In the genomic region with DNA sequence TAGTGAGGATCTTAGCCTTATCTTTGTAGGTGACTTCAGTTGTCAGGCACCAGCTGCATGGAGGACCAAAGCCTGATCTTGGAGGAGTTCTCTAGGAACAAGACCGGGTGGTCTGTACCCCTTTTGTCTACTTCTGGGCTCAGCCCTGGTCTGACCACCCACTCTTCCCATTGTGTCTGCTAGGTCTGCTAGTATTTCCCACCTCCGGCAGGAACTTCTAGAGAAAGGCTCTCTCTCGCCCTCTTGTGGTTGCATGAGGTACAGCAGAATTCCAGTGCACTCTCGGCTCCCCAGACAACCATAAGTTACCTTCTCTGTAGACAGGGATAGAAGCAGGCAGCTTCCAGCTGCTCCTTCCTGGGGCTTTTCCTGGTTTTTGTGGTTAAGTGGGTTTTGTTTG, we compare ENCODE assay signal across 7 mouse cellular contexts. TPM values are rescaled to one million over a fixed set of nuclear protein-coding genes. Genes with fewer than 3 reads are reported as not detected.
DNase-seq lines count a peak whose midpoint lies in the region; ATAC-seq lines count a peak whose summit lies in the region.

No protein-coding gene starts in this region.

- H3K9ac ChIP-seq in intestine, embryonic 15.5 days: no peak overlapping the region
- no peak overlapping the region; the same call in 1 of the 2 replicates for H3K9ac ChIP-seq in midbrain, embryonic 11.5 days (ENCODE audit: low read length)

- no peaks in the 10 kb centered on the region for H3K27me3 ChIP-seq in intestine, embryonic 15.5 days (replicated peaks)
- H3K27me3 ChIP-seq in midbrain, embryonic 11.5 days (ENCODE audit: control insufficient read depth, insufficient read depth, low read length): no peaks in the 10 kb centered on the region; the same call in 1 of the 2 replicates

- H3K4me1 ChIP-seq in intestine, embryonic 15.5 days (replicated peaks): peaks cover 39% of the 10 kb centered on the region
- peaks cover 5% of the 10 kb centered on the region; the same call in 1 of the 2 replicates for H3K4me1 ChIP-seq in midbrain, embryonic 11.5 days (ENCODE audit: control insufficient read depth, insufficient read depth, low read length)

- H3K9me3 ChIP-seq in intestine, embryonic 15.5 days: no peaks in the 10 kb centered on the region
- no peaks in the 10 kb centered on the region for H3K9me3 ChIP-seq in midbrain, embryonic 11.5 days (ENCODE audit: control insufficient read depth, low read length)

- ATAC-seq in intestine, embryonic 15.5 days: peak; percentile 23
- peak; percentile 80 for ATAC-seq in midbrain, embryonic 11.5 days (ENCODE audit: low FRiP score)

- H3K36me3 ChIP-seq in intestine, embryonic 15.5 days: no peaks in the 10 kb centered on the region
- H3K36me3 ChIP-seq in midbrain, embryonic 11.5 days (ENCODE audit: control insufficient read depth, insufficient read depth, low read length): no peaks in the 10 kb centered on the region

- DNase-seq in adrenal gland, adult 2 months: peak; percentile 84
- DNase-seq in embryo, embryonic 10 days (ENCODE audit: low spot score): peak; percentile 93
- DNase-seq in gastrocnemius, postnatal 25 days: peak; percentile 50
- peak; percentile 80 to 85 for DNase-seq in left cerebral cortex, postnatal 36 days (ENCODE audit: low spot score in 2 of 2)
- DNase-seq in midbrain, embryonic 11.5 days (ENCODE audit: low spot score, missing footprints): peak; percentile 98
- peak; percentile 73 for DNase-seq in right cerebral cortex, postnatal 4 days

- no peak overlapping the region for H3K4me3 ChIP-seq in intestine, embryonic 15.5 days (replicated peaks)
- H3K4me3 ChIP-seq in midbrain, embryonic 11.5 days (ENCODE audit: low read depth, low read length): no peak overlapping the region

- peak overlapping the region; percentile 81; the same call in 1 of the 2 replicates for H3K27ac ChIP-seq in intestine, embryonic 15.5 days
- H3K27ac ChIP-seq in midbrain, embryonic 11.5 days (ENCODE audit: low read depth, low read length): no peak overlapping the region

- under 1% methylated on average over 4 of the region's 4 CpGs for WGBS in intestine, embryonic 15.5 days
- 2% methylated on average over 4 of the region's 4 CpGs for WGBS in midbrain, embryonic 11.5 days

- intact Hi-C loops in left cerebral cortex, postnatal 36 days (cut with DNase I): loop anchor here (1.0 to 2.0 kb wide), 3 partner anchors 122 to 418 kb away; no protein-coding TSS in a partner anchor

- no peak overlapping the region for H3K4me2 ChIP-seq in intestine, embryonic 15.5 days (replicated peaks)
- no peak overlapping the region for H3K4me2 ChIP-seq in midbrain, embryonic 11.5 days

RNA-seq across cellular contexts. Expression of a gene that starts 6.2 kb away (rescaled TPM):
- total RNA-seq in adrenal gland, adult 2 months (2021): 10 to 100 TPM; 73.0 to 87.9 TPM
- 107 and 117 TPM in 2 replicates for polyA plus RNA-seq in adrenal gland, adult 2 months (2012; rRNA removed)
- total RNA-seq in gastrocnemius, postnatal 25 days (2021): 10 to 100 TPM; 24.2 TPM
- 96.7 and 104 TPM in 2 replicates for polyA plus RNA-seq in intestine, embryonic 15.5 days (2015; fragmentation: Nextera tagmentation; extraction: Ambion mirVana)
- total RNA-seq in left cerebral cortex, postnatal 36 days (2021): 10 to 100 TPM; 32.6 to 33.0 TPM
- polyA plus RNA-seq in midbrain, embryonic 11.5 days (2014; fragmentation: Nextera tagmentation; extraction: Ambion mirVana): 63.6 and 69.7 TPM in 2 replicates
